Mouse (Mus musculus) spleen, postnatal 10 days (tissue): ENCODE results near the gene Arhgef26.

Experiments
- DNase-seq, 2 experiments: peaks; one replicate each; pipeline ENCODE4 v3.0.0; 2021 to 2022; ENCODE audit warnings: low spot score in 2 of 2

Arhgef26 gene

GRCm38 (mm10) chr3:62447151-62447550 is 109.0 kb downstream of the Arhgef26 start:
- DNase-seq = no peak

DNA sequence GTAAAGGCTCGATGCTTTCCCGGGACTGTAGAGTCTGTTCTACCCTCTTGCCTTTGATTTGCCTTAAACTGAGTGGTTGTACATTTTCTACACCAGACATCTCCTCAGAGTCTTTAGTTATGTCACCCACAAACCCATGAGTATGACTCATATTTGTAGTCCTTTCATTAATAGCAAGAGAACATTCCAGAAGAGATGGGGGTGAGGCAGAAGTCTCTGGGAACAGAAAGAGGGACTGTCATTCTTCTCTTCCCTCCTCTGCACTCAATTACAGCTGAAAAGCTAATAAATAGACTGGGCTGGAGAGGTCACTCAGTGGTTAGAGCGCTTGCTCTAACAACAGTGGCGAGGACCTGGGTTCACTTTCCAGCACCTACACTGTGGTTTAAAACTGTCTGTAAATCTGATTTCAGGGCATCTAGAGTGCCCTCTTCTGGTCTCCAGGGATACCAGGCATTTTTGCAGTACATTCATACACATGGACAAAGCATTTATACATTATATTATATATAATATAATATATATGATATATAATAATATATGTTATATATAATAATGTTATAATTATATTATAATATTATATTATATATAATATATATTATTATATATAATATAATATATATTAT is 111.8 kb downstream of the Arhgef26 start:
- no peak for DNase-seq

DNA sequence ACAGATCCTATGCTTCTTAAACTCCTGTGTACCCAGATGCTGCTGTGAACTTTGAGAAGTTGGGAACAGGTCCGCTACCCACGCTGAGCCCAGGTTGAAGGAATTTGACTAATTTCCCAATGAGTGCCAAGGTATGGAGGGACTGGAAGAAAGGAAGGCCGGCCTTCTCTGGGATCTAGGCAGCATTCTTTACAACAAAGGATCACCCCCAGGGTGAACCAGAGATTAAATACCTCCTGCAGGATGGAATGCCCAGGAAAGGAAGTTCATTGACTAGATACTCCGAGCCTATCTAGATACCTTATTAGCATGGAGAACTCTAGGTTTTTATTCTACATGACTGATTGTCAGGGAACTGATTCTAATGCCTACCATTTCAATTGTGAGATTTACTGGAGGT is 114.8 kb downstream of the Arhgef26 start:
- DNase-seq = no peak

DNA sequence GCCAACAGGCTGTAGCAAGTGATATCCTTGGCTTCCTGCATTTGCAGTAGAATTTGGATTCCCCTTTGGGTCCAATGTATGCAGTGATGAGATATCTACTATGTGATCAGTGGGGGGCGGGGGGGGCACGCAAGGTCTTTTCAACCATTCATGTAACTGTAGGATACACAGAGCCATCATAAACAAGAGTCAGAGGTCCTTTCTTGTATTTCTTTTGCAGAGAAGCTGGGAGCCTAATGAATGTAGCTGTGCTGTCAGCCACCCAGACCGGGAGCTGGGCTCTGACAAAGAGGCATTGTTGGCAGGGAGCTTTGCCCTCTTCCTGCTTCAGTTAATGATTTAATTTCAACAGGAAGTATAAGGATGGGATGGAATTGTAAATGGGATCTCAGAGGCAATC is 116.0 kb downstream of the Arhgef26 start:
- DNase-seq = no peak

DNA sequence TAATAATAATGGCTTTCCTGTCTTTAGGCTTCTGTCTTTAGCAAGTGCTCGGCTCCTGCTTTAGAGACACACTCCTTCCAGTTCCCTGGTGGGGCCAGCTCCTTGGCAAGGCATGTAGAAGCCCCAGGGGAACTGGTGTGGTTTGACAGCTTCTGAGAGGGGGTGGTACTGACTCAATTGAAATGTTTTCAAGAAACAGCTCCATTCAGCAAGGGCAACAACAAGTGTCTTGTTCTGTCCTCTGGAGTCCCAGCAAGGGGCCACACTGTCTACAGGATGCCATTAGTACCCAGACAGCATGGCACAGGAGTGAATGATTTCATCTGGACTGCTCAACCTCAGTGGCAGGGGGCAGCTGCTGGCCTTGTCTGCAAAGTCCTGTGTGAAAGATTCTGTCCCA is 117.7 kb downstream of the Arhgef26 start:
- DNase-seq = no peak

- DNase-seq = peak in 1 of 2 experiments; percentile 55
These were observed 120.3 kb downstream of the Arhgef26 start for GRCm38 (mm10) chr3:62458284-62459013.

DNA sequence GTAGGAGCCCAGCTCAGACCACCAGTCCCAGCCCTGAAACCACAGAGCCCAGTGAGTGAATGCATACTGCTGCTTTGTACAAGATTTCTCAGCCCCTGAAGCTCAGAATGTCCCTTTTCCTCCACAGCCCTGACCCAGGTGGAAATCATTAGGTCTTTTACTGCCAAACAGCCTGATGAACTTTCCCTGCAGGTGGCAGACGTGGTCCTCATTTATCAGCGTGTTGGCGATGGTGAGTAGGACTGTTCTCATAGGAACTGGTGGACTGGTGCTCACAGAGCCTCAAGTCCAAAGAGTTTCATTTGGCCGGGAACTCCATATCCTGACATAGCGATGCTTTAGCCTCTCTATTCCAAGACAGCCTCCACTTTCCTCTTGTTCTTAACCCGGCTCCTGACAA is 121.3 kb downstream of the Arhgef26 start:
- DNase-seq = no peak

DNA sequence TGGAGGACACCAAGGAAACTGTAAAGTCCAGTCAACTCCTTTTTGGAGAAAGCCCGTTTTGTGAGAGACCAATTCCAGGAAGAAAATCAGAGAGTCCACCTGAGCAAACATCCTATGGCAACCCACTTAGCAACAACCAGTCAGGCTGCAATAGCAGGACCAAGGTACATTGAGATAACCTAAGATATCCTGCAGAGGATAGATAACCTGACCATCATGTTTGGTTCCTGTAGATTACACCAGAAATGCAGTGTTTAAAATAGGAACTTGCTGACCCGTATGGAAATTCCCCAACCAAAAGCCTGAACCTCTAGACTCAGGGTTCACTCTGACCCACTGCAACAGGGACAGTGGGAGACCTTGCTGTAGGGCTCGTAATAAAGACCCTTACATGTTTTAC is 126.1 kb downstream of the Arhgef26 start:
- DNase-seq = no peak

DNA sequence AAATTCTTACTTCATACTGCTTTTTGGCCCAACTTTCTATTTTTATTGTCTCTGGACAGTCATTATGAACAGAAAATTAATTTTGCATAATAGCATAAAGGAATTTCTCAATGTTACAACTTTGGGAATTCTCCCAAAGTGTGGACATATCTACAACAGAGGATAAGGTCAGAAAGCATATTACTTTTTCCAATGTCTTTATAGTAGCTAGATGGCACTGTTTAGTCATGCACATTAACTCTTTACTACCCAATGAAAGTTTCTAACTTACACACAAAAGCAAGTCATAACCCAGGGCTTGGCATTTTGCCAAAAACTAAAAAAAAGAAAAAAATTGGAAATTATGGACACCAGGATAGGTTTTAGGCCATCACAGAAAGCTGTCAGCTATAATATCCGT is 132.0 kb downstream of the Arhgef26 start:
- DNase-seq = no peak

DNA sequence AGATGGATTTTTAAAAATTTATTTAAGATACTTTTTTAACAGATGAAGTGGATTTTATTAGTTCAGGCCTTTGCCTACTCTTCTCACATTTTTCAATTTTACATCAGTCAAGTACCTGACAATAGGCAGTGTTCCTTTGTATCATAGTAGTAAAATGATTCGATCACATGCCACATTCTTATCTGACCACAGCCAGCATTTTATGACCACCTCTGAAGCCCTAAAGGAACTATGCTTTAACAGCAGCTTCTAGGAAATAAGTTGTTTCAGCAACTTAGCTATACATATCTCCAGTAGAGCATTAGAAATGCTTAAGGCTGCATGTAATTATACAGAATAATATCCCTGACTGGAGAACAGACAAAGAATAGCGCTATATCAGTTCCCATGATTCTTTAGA is 146.2 kb downstream of the Arhgef26 start:
- DNase-seq = no peak

GRCm38 (mm10) chr3:62492568-62492967 is 154.4 kb downstream of the Arhgef26 start:
- no peak for DNase-seq

- no peak for DNase-seq
These were observed 161.2 kb downstream of the Arhgef26 start for GRCm38 (mm10) chr3:62499327-62499726.

DNA sequence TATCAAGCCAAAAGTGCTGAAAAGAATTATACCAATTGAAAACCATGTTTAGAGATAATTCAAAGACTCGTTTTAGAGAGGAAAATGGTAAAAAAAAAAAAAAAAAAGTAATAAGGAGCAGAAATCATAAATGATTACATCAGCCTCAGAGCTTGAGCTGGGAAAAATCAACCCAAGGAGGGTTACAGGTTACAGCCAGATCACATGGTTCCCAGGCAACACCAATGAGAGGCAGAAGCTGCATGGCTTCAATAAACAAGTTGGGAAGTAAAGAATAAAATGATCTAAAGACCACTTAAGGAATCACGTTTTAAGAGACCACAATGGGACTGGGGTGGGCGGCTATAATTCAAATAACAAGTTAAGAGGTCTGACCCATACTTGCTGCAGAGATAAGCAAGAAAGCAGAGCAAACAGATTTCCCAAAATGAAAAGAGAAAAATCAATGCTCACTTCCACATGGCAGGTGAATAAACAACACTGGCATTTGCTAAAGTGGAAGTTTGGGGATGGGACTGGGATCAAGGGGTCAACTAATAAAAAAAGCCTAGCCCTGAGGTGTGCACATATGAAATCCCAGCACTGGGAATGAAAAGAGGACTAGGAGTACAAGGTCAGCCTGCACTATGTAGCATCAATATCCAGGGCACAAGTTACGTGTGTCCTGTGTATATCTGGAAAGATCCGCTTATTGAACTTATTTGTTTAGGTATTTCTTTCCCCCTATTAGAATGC is 167.2 kb downstream of the Arhgef26 start:
- DNase-seq = no peak

GRCm38 (mm10) chr3:62506488-62507205 is 168.5 kb downstream of the Arhgef26 start, which contains the start of gene Dhx36:
Gene Dhx36 (minus strand): TSS chr3:62507004.
- peak; percentile 83 to 96 for DNase-seq

GRCm38 (mm10) chr3:62507206-62507647 is 169.1 kb downstream of the Arhgef26 start:
- DNase-seq = no peak
